Mouse (Mus musculus) small intestine, adult 2 months (tissue): ENCODE data around the gene AI661453.

Experiments
- CTCF ChIP-seq: fragments of 200-500 bp; IDR thresholded peaks from 2 replicates; pipeline ENCODE4 v1.5.1; 2012; ENCODE audit warnings: low read depth, mild to moderate bottlenecking, control low read depth, inconsistent platforms, low read length, moderate library complexity, mixed read lengths; ENCODE audit not compliant: insufficient replicate concordance, insufficient read length; ENCODE audit errors: extremely low read depth
- POLR2A ChIP-seq: fragments of 200-500 bp; IDR thresholded peaks from 2 replicates; pipeline ENCODE4 v1.6.1; 2012; ENCODE audit warnings: low read depth, mild to moderate bottlenecking, control low read depth, inconsistent platforms, low read length, moderate library complexity

GRCm38 (mm10) chr17:47504941-47505346, 68.5 kb downstream of the AI661453 start, which contains the start of gene Ccnd3:
- TF ChIP-seq POLR2A: peak; percentile 41
- TF ChIP-seq CTCF: no peak
